13 mouse cellular contexts compared by ENCODE assay signal in the genomic region with DNA sequence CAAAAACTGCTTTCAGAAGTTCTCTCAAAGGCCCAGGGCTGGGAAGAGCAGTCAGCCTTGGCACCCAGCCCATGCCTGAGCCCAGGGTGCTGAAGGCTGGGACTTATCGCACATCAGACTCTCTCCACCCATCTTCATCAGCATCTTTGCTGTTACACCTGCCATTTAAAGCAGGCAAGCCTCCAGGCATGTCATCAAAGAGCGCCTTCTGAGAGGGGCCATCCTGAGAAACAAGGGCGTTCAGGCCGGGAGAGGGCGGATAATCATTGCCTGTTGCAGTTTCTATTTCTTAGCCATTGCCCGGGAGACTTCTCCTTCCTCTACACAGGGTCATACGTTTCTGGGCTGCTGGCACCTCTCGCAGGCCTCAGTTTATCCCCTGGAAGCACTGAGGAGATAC. TPM values are rescaled to one million over a fixed set of nuclear protein-coding genes. Genes with fewer than 3 reads are reported as not detected.
DNase-seq lines count a peak whose midpoint lies in the region; ATAC-seq and TF ChIP-seq lines count a peak whose summit lies in the region.
"Had no signal": no experiment of that assay in that cellular context is flagged by ENCODE, and none has a peak within 500 bp of the region (broad histone marks: within the 10 kb centered on the region; RNA-seq: fewer than 3 reads in every experiment).

No protein-coding gene starts in this region.

- no peak overlapping the region for H3K4me3 ChIP-seq in embryonic facial prominence, embryonic 10.5 days
- H3K4me3 ChIP-seq in stomach, postnatal 0 days (ENCODE audit: low read depth, low read length), result no peak overlapping the region
- no peak overlapping the region for H3K4me3 ChIP-seq in hindbrain, postnatal 0 days (ENCODE audit: low read length)
- H3K4me3 ChIP-seq: myocyte had no signal

- no peak for ATAC-seq in stomach, postnatal 0 days (ENCODE audit: low FRiP score, low TSS enrichment)
- ATAC-seq in hindbrain, postnatal 0 days, result no peak

- H3K27ac ChIP-seq in embryonic facial prominence, embryonic 10.5 days (replicated peaks), result peak overlapping the region; percentile 75
- peak overlapping the region; percentile 89 for H3K27ac ChIP-seq in stomach, postnatal 0 days (replicated peaks)
- H3K27ac ChIP-seq in hindbrain, postnatal 0 days, result no peak overlapping the region

- no peaks in the 10 kb centered on the region for H3K36me3 ChIP-seq in embryonic facial prominence, embryonic 10.5 days (replicated peaks)
- no peaks in the 10 kb centered on the region for H3K36me3 ChIP-seq in stomach, postnatal 0 days (ENCODE audit: control insufficient read depth, insufficient read depth, low read length)
- no peaks in the 10 kb centered on the region for H3K36me3 ChIP-seq in hindbrain, postnatal 0 days (ENCODE audit: insufficient read depth, low read length)

- no peak for TF ChIP-seq CTCF in stomach, postnatal 0 days (IDR thresholded peaks at IDR 0.05; ENCODE audit: low read depth)
- TF ChIP-seq CTCF in hindbrain, postnatal 0 days (IDR thresholded peaks at IDR 0.05; ENCODE audit: low read depth), result no peak

- no peak for TF ChIP-seq EP300 in stomach, postnatal 0 days (optimal IDR thresholded peaks at IDR 0.05)

- no peak overlapping the region for H3K9ac ChIP-seq in stomach, postnatal 0 days (ENCODE audit: low read length)
- no peak overlapping the region for H3K9ac ChIP-seq in hindbrain, postnatal 0 days (replicated peaks; ENCODE audit: low read length)

- DNase-seq in heart, adult 11 months, result peak; percentile 93
- DNase-seq in heart, adult 9 months (ENCODE audit: low spot score in 2 of 2), result no peak
- DNase-seq in thymus, postnatal 14 days, result peak; percentile 12
- no peak for DNase-seq in thymus, postnatal 25 days
- DNase-seq in embryonic facial prominence, embryonic 10.5 days (ENCODE audit: low spot score), result no peak
- DNase-seq in stomach, postnatal 0 days (ENCODE audit: low spot score), result no peak
- no peak for DNase-seq in testis, postnatal 14 days (ENCODE audit: low spot score)
- no peak for DNase-seq in hindbrain, postnatal 0 days (ENCODE audit: low spot score)
- DNase-seq: kidney, adult 9 months; thymus, adult 2 months had no signal

- WGBS in embryonic facial prominence, embryonic 10.5 days, result 77% methylated on average over 8 of the region's 8 CpGs
- WGBS in stomach, postnatal 0 days, result 73% methylated on average over 8 of the region's 8 CpGs
- WGBS in hindbrain, postnatal 0 days, result 71% methylated on average over 8 of the region's 8 CpGs

- no peaks in the 10 kb centered on the region for H3K27me3 ChIP-seq in embryonic facial prominence, embryonic 10.5 days (replicated peaks; ENCODE audit: low read depth, poor library complexity, severe bottlenecking)
- no peaks in the 10 kb centered on the region for H3K27me3 ChIP-seq in stomach, postnatal 0 days (ENCODE audit: control insufficient read depth, insufficient read depth, low read length)
- H3K27me3 ChIP-seq in hindbrain, postnatal 0 days (ENCODE audit: insufficient read depth, low read length), result no peaks in the 10 kb centered on the region

- no peak overlapping the region for H3K4me2 ChIP-seq in stomach, postnatal 0 days (replicated peaks; ENCODE audit: low read depth)
- H3K4me2 ChIP-seq in hindbrain, postnatal 0 days (ENCODE audit: low read depth, low read length), result no peak overlapping the region

- H3K9me3 ChIP-seq in embryonic facial prominence, embryonic 10.5 days, result no peaks in the 10 kb centered on the region
- no peaks in the 10 kb centered on the region for H3K9me3 ChIP-seq in stomach, postnatal 0 days (ENCODE audit: control insufficient read depth, low read length)
- no peaks in the 10 kb centered on the region for H3K9me3 ChIP-seq in hindbrain, postnatal 0 days (ENCODE audit: low read length)

- H3K4me1 ChIP-seq in embryonic facial prominence, embryonic 10.5 days, result peaks cover 74% of the 10 kb centered on the region
- H3K4me1 ChIP-seq in stomach, postnatal 0 days (replicated peaks; ENCODE audit: control insufficient read depth, insufficient read depth), result peaks cover 5% of the 10 kb centered on the region; the same call in 1 of the 2 replicates
- H3K4me1 ChIP-seq in hindbrain, postnatal 0 days (ENCODE audit: insufficient read depth, low read length), result peaks cover 23% of the 10 kb centered on the region

RNA-seq across cellular contexts. Expression of a gene that starts 3.0 kb away (rescaled TPM):
- 8.3 and 9.4 TPM in 2 replicates for polyA plus RNA-seq in embryonic facial prominence, embryonic 10.5 days (2016; fragmentation: Nextera tagmentation; extraction: Ambion mirVana)
- polyA plus RNA-seq in stomach, postnatal 0 days (2015; fragmentation: Nextera tagmentation; extraction: Ambion mirVana), result 4.9 and 5.4 TPM in 2 replicates
- total RNA-seq in hindbrain, postnatal 0 days (2014; rRNA removed), result 170 and 190 TPM in 2 replicates
- 18.8 and 19.4 TPM in 2 replicates for polyA plus RNA-seq in hindbrain, postnatal 0 days (2015; fragmentation: Nextera tagmentation; extraction: Ambion mirVana)

RNA-seq across cellular contexts. Expression of a gene that starts 11.7 kb away (rescaled TPM):
- 0.17 TPM in 1 of 2 replicates, not detected in the other for polyA plus RNA-seq in embryonic facial prominence, embryonic 10.5 days (2016; fragmentation: Nextera tagmentation; extraction: Ambion mirVana)
- polyA plus RNA-seq in stomach, postnatal 0 days (2015; fragmentation: Nextera tagmentation; extraction: Ambion mirVana), result 0.47 and 0.80 TPM in 2 replicates
- total RNA-seq in hindbrain, postnatal 0 days (2014; rRNA removed), result 0.36 and 0.52 TPM in 2 replicates
- 0.26 and 0.28 TPM in 2 replicates for polyA plus RNA-seq in hindbrain, postnatal 0 days (2015; fragmentation: Nextera tagmentation; extraction: Ambion mirVana)

RNA-seq across cellular contexts. Expression of a gene that starts 20.5 kb away (rescaled TPM):
- not detected in 2 replicates for polyA plus RNA-seq in embryonic facial prominence, embryonic 10.5 days (2016; fragmentation: Nextera tagmentation; extraction: Ambion mirVana)
- polyA plus RNA-seq in stomach, postnatal 0 days (2015; fragmentation: Nextera tagmentation; extraction: Ambion mirVana), result not detected in 2 replicates
- not detected in 2 replicates for total RNA-seq in hindbrain, postnatal 0 days (2014; rRNA removed)
- not detected in 2 replicates for polyA plus RNA-seq in hindbrain, postnatal 0 days (2015; fragmentation: Nextera tagmentation; extraction: Ambion mirVana)
- polyA plus RNA-seq: embryonic facial prominence, embryonic 11.5 days; heart, postnatal 0 days had no signal

RNA-seq across cellular contexts. Expression of a gene that starts 21.8 kb away (rescaled TPM):
- polyA plus RNA-seq in embryonic facial prominence, embryonic 10.5 days (2016; fragmentation: Nextera tagmentation; extraction: Ambion mirVana), result 35.5 and 42.5 TPM in 2 replicates
- 6.7 and 7.2 TPM in 2 replicates for polyA plus RNA-seq in stomach, postnatal 0 days (2015; fragmentation: Nextera tagmentation; extraction: Ambion mirVana)
- total RNA-seq in hindbrain, postnatal 0 days (2014; rRNA removed), result 216 and 223 TPM in 2 replicates
- polyA plus RNA-seq in hindbrain, postnatal 0 days (2015; fragmentation: Nextera tagmentation; extraction: Ambion mirVana), result 128 and 137 TPM in 2 replicates

RNA-seq across cellular contexts. Expression of a gene that starts 51.8 kb away (rescaled TPM):
- polyA plus RNA-seq in embryonic facial prominence, embryonic 10.5 days (2016; fragmentation: Nextera tagmentation; extraction: Ambion mirVana), result 61.5 and 88.8 TPM in 2 replicates
- polyA plus RNA-seq in stomach, postnatal 0 days (2015; fragmentation: Nextera tagmentation; extraction: Ambion mirVana), result 816 and 869 TPM in 2 replicates
- total RNA-seq in hindbrain, postnatal 0 days (2014; rRNA removed), result 48.3 and 53.0 TPM in 2 replicates
- 56.5 and 73.3 TPM in 2 replicates for polyA plus RNA-seq in hindbrain, postnatal 0 days (2015; fragmentation: Nextera tagmentation; extraction: Ambion mirVana)

Comparison
In these comparisons a context has a peak if more than half of its experiments do, and no peak if none do; other contexts are left out.
1. DNase-seq: peak in heart, adult 11 months (single experiment) and thymus, postnatal 14 days (single experiment); none in heart, adult 9 months (0 of 2), thymus, postnatal 25 days (single experiment), embryonic facial prominence, embryonic 10.5 days (single experiment), stomach, postnatal 0 days (single experiment), testis, postnatal 14 days (single experiment) and hindbrain, postnatal 0 days (single experiment).